Mouse (Mus musculus): Measurements from ENCODE around the gene Cntfr. TPM values are rescaled to one million over a fixed set of nuclear protein-coding genes. Genes with fewer than 3 reads are reported as not detected.
"Not testable (repeated sequence)": the region's sequence is repeated elsewhere in the genome, so short reads cannot be mapped to it uniquely, and the experiment has no call there.

Cntfr gene
- polyA plus RNA-seq (2016; fragmentation: Nextera tagmentation; extraction: Ambion mirVana): 4.7 and 5.5 TPM in 2 replicates

GRCm38 (mm10) chr4:41696930-41697841 is at the start of gene Cntfr:
Cntfr (minus strand) TSS chr4:41697089.
- not testable (repeated sequence) for H3K4me3 ChIP-seq (replicated peaks); H3K9ac ChIP-seq (replicated peaks); ATAC-seq (ENCODE audit: insufficient number of reproducible peaks, insufficient read depth, low FRiP score, low TSS enrichment, low read depth); H3K9me3 ChIP-seq; H3K36me3 ChIP-seq; H3K4me1 ChIP-seq (replicated peaks); H3K27ac ChIP-seq
- H3K27me3 ChIP-seq: peaks cover 26% of the 10 kb centered on the region
- 5% methylated on average over 30 of the region's 40 CpGs for WGBS
- peak within 1 kb of the TSS; percentile 41; the same call in 1 of the 2 replicates for H3K4me2 ChIP-seq

- H3K36me3 ChIP-seq: no peaks in the 10 kb centered on the region
- WGBS: 74% methylated on average over 1 of the region's 1 CpGs
- H3K4me3 ChIP-seq (replicated peaks): no peak overlapping the region
Observed at GRCm38 (mm10) chr4:41745021-41745420, 48.1 kb upstream of the Cntfr start.

GRCm38 (mm10) chr4:41744131-41744530 is 47.2 kb upstream of the Cntfr start:
- Histone ChIP-seq H3K4me1 (replicated peaks) (peaks cover 15% of the 10 kb centered on the region), H3K9ac (replicated peaks) (no peak overlapping the region), H3K9me3 (peaks cover 17% of the 10 kb centered on the region), H3K4me3 (replicated peaks) (no peak overlapping the region), H3K27me3 (0 out of 2 replicates have a peak, but pooled peaks cover 2% of the 10 kb centered on the region), H3K4me2 (no peak overlapping the region), H3K36me3 (peaks cover 4% of the 10 kb centered on the region), H3K27ac (no peak overlapping the region)
- no peak for ATAC-seq (ENCODE audit: insufficient number of reproducible peaks, insufficient read depth, low FRiP score, low TSS enrichment, low read depth)
- 67% methylated on average over 2 of the region's 2 CpGs for WGBS

More at GRCm38 (mm10) chr4:41745021-41745420, 48.1 kb upstream of the Cntfr start:
- 0 out of 2 replicates have a peak, but pooled peaks cover 3% of the 10 kb centered on the region for H3K27me3 ChIP-seq
- H3K4me2 ChIP-seq: no peak overlapping the region
- peaks cover 9% of the 10 kb centered on the region for H3K4me1 ChIP-seq (replicated peaks)
- ATAC-seq (ENCODE audit: insufficient number of reproducible peaks, insufficient read depth, low FRiP score, low TSS enrichment, low read depth): no peak
- H3K9ac ChIP-seq (replicated peaks): no peak overlapping the region
- H3K27ac ChIP-seq: no peak overlapping the region
- H3K9me3 ChIP-seq: peaks cover 17% of the 10 kb centered on the region

- H3K9ac ChIP-seq (replicated peaks): peak overlapping the region; percentile 69
Observed at GRCm38 (mm10) chr4:41741158-41741560, 44.3 kb upstream of the Cntfr start.

GRCm38 (mm10) chr4:41740380-41741157 is 43.7 kb upstream of the Cntfr start:
- WGBS: 1% methylated on average over 48 of the region's 48 CpGs
- ATAC-seq (ENCODE audit: insufficient number of reproducible peaks, insufficient read depth, low FRiP score, low TSS enrichment, low read depth): peak; percentile 74
- peaks cover 15% of the 10 kb centered on the region for H3K4me1 ChIP-seq (replicated peaks)
- H3K27ac ChIP-seq: peak overlapping the region; percentile 83
- H3K36me3 ChIP-seq: peaks cover 15% of the 10 kb centered on the region
- no peaks in the 10 kb centered on the region for H3K27me3 ChIP-seq
- H3K9me3 ChIP-seq: no peaks in the 10 kb centered on the region
- H3K9ac ChIP-seq (replicated peaks): peak overlapping the region; percentile 69
- H3K4me2 ChIP-seq: peak overlapping the region; percentile 94
- H3K4me3 ChIP-seq (replicated peaks): peak overlapping the region; percentile 74

More at GRCm38 (mm10) chr4:41741158-41741560, 44.3 kb upstream of the Cntfr start:
- H3K4me1 ChIP-seq (replicated peaks): peaks cover 15% of the 10 kb centered on the region
- peak; percentile 91 for ATAC-seq (ENCODE audit: insufficient number of reproducible peaks, insufficient read depth, low FRiP score, low TSS enrichment, low read depth)
- H3K27me3 ChIP-seq: no peaks in the 10 kb centered on the region
- H3K9me3 ChIP-seq: peaks cover 4% of the 10 kb centered on the region
- H3K4me3 ChIP-seq (replicated peaks): peak overlapping the region; percentile 74
- peak overlapping the region; percentile 94 for H3K4me2 ChIP-seq
- H3K36me3 ChIP-seq: peaks cover 15% of the 10 kb centered on the region
- peak overlapping the region; percentile 83 for H3K27ac ChIP-seq
- WGBS: 0% methylated on average over 27 of the region's 27 CpGs

- Histone ChIP-seq H3K4me2 (0 out of 2 replicates have a peak overlapping the region, but pooled peaks have one; percentile 94), H3K27me3 (peaks cover 10% of the 10 kb centered on the region; the same call in 1 of the 2 replicates), H3K4me1 (replicated peaks) (peaks cover 15% of the 10 kb centered on the region), H3K36me3 (peaks cover 15% of the 10 kb centered on the region), H3K27ac (no peak overlapping the region), H3K9me3 (no peaks in the 10 kb centered on the region), H3K4me3 (replicated peaks) (no peak overlapping the region), H3K9ac (replicated peaks) (no peak overlapping the region)
- WGBS: 94% methylated on average over 13 of the region's 13 CpGs
- no peak for ATAC-seq (ENCODE audit: insufficient number of reproducible peaks, insufficient read depth, low FRiP score, low TSS enrichment, low read depth)
Observed at GRCm38 (mm10) chr4:41739260-41739659, 42.4 kb upstream of the Cntfr start.

- no peak overlapping the region for H3K9ac ChIP-seq (replicated peaks)
- peaks cover 15% of the 10 kb centered on the region for H3K4me1 ChIP-seq (replicated peaks)
- H3K27me3 ChIP-seq: peaks cover 17% of the 10 kb centered on the region
- WGBS: 49% methylated on average over 1 of the region's 1 CpGs
- H3K4me3 ChIP-seq (replicated peaks): no peak overlapping the region
- peaks cover 15% of the 10 kb centered on the region for H3K36me3 ChIP-seq
- no peak for ATAC-seq (ENCODE audit: insufficient number of reproducible peaks, insufficient read depth, low FRiP score, low TSS enrichment, low read depth)
- no peak overlapping the region for H3K4me2 ChIP-seq
- no peaks in the 10 kb centered on the region for H3K9me3 ChIP-seq
- no peak overlapping the region for H3K27ac ChIP-seq
Observed at GRCm38 (mm10) chr4:41738256-41738603, 41.3 kb upstream of the Cntfr start.

GRCm38 (mm10) chr4:41737602-41738255 is 40.8 kb upstream of the Cntfr start:
- Histone ChIP-seq H3K27me3 (peaks cover 22% of the 10 kb centered on the region), H3K9ac (replicated peaks) (no peak overlapping the region), H3K36me3 (peaks cover 15% of the 10 kb centered on the region), H3K4me3 (replicated peaks) (no peak overlapping the region), H3K27ac (no peak overlapping the region), H3K9me3 (no peaks in the 10 kb centered on the region), H3K4me1 (replicated peaks) (peaks cover 15% of the 10 kb centered on the region), H3K4me2 (no peak overlapping the region)
- 31% methylated on average over 8 of the region's 8 CpGs for WGBS
- peak; percentile 5; the same call in 1 of the 2 replicates for ATAC-seq (ENCODE audit: insufficient number of reproducible peaks, insufficient read depth, low FRiP score, low TSS enrichment, low read depth)

GRCm38 (mm10) chr4:41731052-41731765 is 34.3 kb upstream of the Cntfr start, which contains the start of gene Arid3c:
Arid3c (minus strand) TSS chr4:41731142.
- no peaks in the 10 kb centered on the region for H3K36me3 ChIP-seq
- peak within 1 kb of the TSS; percentile 66 for H3K4me2 ChIP-seq
- peaks cover 84% of the 10 kb centered on the region for H3K27me3 ChIP-seq
- peak within 1 kb of the TSS; percentile 39 for H3K4me3 ChIP-seq (replicated peaks)
- H3K9ac ChIP-seq (replicated peaks): peak within 1 kb of the TSS; percentile 34; the same call in 1 of the 2 replicates
- no peak within 1 kb of the TSS for H3K27ac ChIP-seq
- no peaks in the 10 kb centered on the region for H3K9me3 ChIP-seq
- H3K4me1 ChIP-seq (replicated peaks): peaks cover 10% of the 10 kb centered on the region
- 2% methylated on average over 50 of the region's 50 CpGs for WGBS
- 0 out of 2 replicates have a peak, but pooled peaks have one; percentile 34 for ATAC-seq (ENCODE audit: insufficient number of reproducible peaks, insufficient read depth, low FRiP score, low TSS enrichment, low read depth)
